Mouse (Mus musculus): ENCODE results near the gene Slc29a2. TPM values are rescaled to one million over a fixed set of nuclear protein-coding genes. Genes with fewer than 3 reads are reported as not detected.
A peak's percentile ranks its signal among the peaks of the same experiment; 100 is the strongest.
"Not testable (repeated sequence)": the region's sequence is repeated elsewhere in the genome, so short reads cannot be mapped to it uniquely, and the experiment has no call there.

The Slc29a2 gene
- polyA plus RNA-seq (2015; fragmentation: Nextera tagmentation; extraction: Ambion mirVana): 1.5 and 1.7 TPM in 2 replicates

- peak; percentile 78 for DNase-seq (ENCODE audit: low spot score)
Measured at GRCm38 (mm10) chr19:5023621-5024479, at the start of gene Slc29a2. Gene Slc29a2, plus strand, starts transcription at chr19:5023860.

DNA sequence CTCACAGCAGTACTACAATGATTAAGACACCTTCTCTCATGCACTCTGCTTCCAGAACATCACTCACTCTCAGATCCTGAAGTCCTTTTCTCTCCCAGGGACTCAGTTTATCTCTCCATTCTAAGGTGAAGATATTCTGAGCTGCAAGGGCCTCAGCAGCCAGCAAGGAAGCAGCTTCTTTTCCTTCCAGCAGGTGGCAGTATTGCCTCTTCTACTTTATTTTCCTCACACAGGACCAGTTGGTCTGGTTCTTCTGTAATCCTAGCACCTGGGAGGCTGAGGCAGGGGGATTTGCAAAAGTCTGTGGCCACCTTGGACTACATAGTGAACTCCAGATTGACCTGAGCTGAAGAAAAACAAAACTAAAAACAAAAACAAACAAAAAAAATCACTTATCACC lies 41.9 kb upstream of the Slc29a2 start:
- DNase-seq (ENCODE audit: low spot score): peak; percentile 69

DNA sequence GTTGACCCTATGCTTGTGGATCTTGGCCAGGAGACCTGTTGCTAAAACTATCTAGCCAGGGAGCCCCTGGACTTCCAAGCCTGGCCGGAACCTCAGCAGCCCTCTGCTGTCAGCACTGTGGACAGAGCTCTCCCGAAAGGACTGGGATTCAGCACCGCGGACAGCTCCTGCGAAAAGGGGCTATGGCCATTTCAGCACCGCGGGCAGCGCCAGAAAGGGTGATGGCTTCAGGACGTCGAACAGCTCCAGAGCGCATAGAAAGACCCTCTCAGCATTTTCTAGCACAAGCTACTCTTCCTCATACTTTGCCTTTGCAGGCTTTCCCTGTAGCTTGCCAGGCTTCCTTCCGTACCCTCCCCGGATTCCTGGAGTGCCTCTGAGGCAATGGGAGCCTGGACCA lies 34.6 kb upstream of the Slc29a2 start:
- peak; percentile 90 for DNase-seq (ENCODE audit: low spot score)

DNA sequence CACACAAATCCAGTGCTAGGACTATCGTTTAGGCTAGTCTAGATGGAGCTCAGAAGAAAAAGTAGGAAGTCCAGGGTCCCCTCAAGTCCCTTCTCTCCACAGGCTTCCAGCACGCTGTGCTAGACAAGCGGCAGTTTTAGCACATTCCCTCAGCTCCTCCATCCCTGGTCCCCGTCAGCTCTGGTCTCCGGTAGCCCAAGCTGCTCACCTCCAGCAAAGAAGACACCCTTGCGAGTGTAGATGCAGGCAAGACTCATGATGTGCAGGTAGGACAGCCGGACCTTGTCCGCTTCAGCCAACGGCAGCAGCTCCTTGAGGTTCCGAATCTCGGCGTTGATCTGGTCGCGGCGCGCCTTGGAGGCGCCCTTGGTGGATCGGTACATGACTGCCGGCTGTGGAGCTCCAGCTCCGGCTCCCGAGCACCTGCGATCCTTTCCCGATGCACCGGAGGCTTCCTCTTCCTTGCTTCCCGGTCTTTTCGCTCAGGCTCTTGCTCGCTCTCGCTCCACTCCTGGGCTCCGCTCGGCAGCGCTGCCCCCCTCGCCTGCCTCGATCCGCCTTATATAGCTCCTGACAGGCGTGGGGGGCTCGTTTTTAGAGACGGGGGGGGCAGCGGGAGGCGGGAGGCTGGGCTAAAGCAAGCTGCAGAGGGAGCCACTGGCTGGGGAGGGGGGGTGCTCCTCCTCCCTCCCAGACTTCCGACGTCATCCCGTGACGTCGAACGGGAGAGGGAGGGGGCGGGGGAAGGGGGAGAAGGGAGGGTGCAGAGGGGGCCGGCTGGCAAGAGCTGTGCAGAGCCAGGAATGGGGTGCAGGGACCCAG lies 34.0 kb upstream of the Slc29a2 start:
- no peak for DNase-seq (ENCODE audit: low spot score)

GRCm38 (mm10) chr19:4990256-4990625 lies 33.4 kb upstream of the Slc29a2 start, which contains the start of gene Npas4:
Gene Npas4, minus strand, starts transcription at chr19:4990316.
- no peak for DNase-seq (ENCODE audit: low spot score)

GRCm38 (mm10) chr19:4990716-4991115 lies 32.9 kb upstream of the Slc29a2 start:
- DNase-seq (ENCODE audit: low spot score): no peak

DNA sequence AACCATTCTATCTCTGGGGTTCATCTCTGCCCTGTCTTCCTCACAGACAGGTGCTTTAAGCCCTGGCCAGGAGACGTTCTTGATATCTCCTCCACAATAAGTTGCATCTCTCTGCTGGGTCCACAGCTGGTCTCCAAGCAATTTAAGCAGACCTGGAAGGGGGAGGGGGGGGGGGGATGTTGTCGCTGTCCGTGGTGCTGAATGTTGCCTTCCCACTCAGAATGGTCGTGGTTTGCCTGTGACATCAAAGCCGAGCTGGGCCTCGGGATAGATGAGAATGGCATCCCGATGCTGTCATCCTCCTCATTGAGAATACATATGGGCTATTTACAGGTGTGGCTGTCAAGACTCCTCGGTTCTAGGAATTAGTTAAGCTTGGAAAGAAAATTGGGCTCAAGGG lies 31.3 kb upstream of the Slc29a2 start:
- no peak for DNase-seq (ENCODE audit: low spot score)

GRCm38 (mm10) chr19:4992904-4993303 lies 30.8 kb upstream of the Slc29a2 start:
- no peak for DNase-seq (ENCODE audit: low spot score)

GRCm38 (mm10) chr19:4994043-4994442 lies 29.6 kb upstream of the Slc29a2 start:
- DNase-seq (ENCODE audit: low spot score): no peak

GRCm38 (mm10) chr19:4999445-5000140 lies 24.1 kb upstream of the Slc29a2 start:
- no peak for DNase-seq (ENCODE audit: low spot score)

- peak; percentile 92 for DNase-seq (ENCODE audit: low spot score)
Measured at GRCm38 (mm10) chr19:5001666-5002406, 21.8 kb upstream of the Slc29a2 start.

DNA sequence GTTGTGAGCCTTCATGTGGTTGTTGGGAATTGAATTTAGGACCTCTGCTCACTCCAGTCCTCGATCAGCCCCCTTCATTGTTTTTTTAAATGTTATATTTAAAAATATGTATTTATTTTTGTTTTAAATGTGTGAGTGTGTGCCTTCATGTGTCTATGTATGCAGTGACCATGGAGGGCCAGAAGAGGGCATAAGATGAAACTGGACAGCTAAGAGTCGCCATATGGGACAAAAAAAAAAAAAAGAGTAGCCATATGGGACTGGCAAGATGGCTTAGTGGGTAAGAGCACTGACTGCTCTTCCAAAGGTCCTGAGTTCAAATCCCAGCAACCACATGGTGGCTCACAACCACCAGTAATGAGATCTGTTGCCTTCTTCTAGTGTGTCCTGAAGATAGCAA lies 20.0 kb upstream of the Slc29a2 start:
- DNase-seq (ENCODE audit: low spot score): not testable (repeated sequence)

DNA sequence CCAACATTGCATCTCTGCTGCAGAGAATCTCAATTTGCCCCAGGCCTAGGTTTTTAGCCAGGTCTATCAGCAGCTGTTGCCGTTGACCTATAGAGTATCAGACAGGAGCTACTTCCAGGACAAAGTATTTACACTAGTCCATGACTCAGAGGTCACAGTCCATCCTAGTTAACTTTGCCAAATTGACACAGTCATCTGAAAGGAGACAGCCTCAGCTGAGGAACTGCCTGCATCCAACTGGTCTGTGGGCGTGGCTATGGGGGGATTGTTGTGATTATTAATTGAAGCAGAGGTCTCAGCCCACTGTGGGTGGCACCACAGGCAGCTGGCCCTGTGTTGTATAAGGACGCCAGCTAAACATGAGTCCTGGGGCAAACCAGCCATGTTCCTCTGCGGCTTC lies 18.7 kb upstream of the Slc29a2 start:
- DNase-seq (ENCODE audit: low spot score): no peak

DNA sequence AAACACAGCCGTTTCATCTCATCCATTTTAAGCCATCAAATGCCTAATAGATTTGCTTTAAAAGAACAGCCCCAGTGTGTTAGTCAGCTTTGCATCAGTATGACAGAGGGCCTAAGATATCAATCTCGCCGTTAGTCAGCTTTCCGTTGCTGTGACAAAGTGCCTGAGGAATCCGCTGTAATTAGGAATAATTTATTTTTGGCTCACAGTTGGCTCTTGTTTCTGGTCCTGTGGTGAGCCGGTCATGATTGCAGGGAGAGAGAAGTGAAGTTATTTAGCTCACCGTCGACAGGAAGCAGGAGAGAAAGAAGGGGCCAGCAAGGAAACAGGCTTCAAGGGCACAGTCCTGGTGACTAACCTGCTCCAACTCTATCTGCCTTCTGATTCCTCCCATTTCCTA lies 10.5 kb upstream of the Slc29a2 start:
- DNase-seq (ENCODE audit: low spot score): no peak

DNA sequence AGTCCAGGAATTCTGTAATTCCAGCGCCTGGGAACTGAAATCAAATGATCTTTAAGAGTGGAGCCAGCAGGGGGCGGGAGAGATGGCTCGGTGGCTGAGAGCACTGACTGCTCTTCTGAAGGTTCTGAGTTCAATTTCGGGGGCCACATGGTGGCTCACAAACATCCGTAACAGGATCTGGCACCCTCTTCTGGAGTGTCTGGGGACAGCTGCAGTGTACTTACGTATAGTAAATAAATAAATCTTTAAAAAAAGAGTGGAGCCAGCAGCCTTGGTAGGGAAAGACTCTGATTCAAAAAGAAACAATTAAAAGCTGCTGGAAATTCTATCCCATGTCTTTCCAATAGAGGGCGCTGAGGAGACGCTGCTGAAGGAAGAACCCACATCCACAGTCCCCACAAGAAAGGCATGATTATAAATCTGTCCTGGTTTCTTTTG lies 8.7 kb upstream of the Slc29a2 start:
- DNase-seq (ENCODE audit: low spot score): peak; percentile 63

DNA sequence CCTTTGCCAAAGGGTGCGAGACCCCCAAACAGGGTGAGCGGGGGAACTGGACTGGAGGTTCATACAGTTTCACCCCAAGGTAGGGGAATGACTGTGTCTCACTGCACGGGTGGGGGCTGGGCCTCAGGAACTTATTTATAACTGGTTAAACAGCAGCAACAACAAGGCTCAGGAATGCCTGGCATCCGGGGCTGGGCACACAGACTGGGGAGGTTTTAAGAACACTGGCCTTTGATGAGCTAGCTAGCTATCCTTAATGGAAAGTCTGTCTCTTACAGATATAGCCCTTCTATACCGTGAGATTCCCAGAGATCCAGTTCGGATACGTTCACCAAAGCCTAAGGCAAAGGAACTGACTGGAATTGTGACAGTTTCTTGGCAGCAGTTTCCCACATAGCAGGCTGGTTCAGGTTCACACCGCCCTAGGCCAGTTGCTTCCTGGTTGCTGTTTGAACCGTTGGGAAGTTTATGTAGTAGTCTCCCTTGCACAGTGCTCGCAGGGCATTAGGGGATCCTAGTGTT lies 7.4 kb upstream of the Slc29a2 start:
- no peak for DNase-seq (ENCODE audit: low spot score)

- peak; percentile 66 for DNase-seq (ENCODE audit: low spot score)
Measured at GRCm38 (mm10) chr19:5016782-5017181, 6.9 kb upstream of the Slc29a2 start.

DNA sequence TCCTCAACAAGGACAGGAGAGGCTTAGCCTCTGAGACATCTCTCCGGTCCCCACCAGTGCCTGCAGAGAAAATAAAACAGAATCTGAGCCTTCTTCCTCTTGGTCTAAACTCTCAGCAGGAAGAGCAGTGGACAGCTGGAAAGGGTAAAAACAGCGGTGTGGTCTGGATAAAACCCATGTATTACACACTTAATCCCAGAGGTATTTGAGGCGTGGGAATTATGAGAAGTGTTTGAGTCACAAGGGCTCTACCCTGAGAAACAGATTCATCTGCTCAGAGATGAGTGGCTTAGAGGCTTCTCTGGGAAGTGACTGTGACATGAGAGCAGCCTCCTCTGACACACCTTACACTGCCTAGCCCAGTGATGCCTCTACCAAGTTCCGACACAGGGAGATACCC lies 6.0 kb upstream of the Slc29a2 start:
- DNase-seq (ENCODE audit: low spot score): no peak

DNA sequence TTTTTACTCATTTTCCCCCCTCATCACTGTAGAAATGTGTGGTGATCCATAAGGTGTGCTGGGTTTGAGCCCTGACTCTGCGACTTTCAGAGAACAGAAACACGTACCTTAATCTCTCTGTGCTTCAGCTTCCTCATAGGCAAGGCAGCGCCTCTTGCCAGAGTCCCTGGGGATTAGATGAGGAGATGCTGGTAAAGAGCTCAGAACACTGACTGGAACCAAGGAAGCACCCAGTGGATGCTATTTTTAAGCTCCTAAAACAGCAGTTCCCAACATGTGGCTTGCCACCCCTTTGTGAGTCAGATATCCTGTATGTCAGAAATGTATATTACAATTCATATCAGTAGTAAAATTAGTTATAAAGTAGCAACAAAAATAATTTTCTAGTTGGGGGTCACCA lies 5.5 kb upstream of the Slc29a2 start:
- no peak for DNase-seq (ENCODE audit: low spot score)

DNA sequence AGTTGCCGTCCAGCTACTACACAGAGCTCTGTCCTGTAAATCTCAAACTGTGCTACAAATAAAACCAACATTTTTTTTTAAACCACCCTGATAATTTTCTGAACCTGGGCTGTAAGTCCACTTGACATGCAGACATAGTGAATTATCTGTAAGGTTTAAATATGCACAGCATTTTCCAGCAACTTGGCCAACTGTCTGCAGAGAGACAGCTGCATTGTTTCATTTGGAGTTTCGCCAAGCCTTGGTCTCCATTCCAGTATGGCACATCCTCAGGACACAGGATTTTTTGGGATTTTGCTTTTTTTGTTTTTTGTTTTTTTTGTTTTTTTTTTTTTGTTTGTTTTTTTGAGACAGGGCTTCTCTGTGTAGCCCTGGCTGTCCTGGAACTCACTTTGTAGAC lies 2.2 kb upstream of the Slc29a2 start:
- DNase-seq (ENCODE audit: low spot score): no peak

DNA sequence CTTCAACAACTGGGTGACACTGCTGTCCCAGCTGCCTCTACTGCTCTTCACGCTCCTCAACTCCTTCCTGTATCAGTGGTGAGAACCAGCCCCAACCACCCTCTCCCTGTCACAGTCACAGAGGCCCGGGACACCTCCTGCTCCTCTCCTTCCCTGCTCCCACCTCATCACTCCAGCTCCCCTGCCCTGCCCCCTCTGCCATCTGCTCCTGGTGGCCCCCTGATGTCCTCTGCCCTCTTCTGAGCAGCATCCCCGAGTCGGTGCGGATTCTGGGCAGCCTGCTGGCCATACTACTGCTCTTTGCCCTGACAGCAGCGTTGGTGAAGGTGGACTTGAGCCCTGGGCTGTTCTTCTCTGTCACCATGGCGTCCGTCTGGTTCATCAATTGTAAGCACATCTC lies 2.5 kb downstream of the Slc29a2 start:
- DNase-seq (ENCODE audit: low spot score): no peak
